Mouse (Mus musculus) gastrocnemius, adult 8-10 months (tissue): ENCODE measurements around the gene Trim6. TPM values are rescaled to one million over a fixed set of nuclear protein-coding genes. Genes with fewer than 3 reads are reported as not detected.
A peak's percentile ranks its signal among the peaks of the same experiment; 100 is the strongest.
"Not testable (repeated sequence)": the region's sequence is repeated elsewhere in the genome, so short reads cannot be mapped to it uniquely, and the experiment has no call there.

Experiments
- DNase-seq, 2 experiments: peaks; one replicate each; pipeline ENCODE4 v3.0.0; 2022; ENCODE audit warnings: low spot score in 2 of 2
- total RNA-seq, 4 experiments: library from RNA; stranded (reverse); gene quantifications; 2 replicates each; pipeline ENCODE4 v1.2.4; 2022

The Trim6 gene
- under 1 TPM; 0.19 to 0.99 (median 0.20) TPM for total RNA-seq

GRCm38 (mm10) chr7:104218701-104219569 lies at the start of gene Trim6:
TSS of gene Trim6 (plus strand) at chr7:104218793.
- DNase-seq: peak; percentile 32 to 44

- DNase-seq: no peak
Measured at GRCm38 (mm10) chr7:104169634-104170204, 48.9 kb upstream of the Trim6 start.

GRCm38 (mm10) chr7:104175085-104175484 lies 43.5 kb upstream of the Trim6 start:
- DNase-seq: no peak

GRCm38 (mm10) chr7:104178422-104179054 lies 40.1 kb upstream of the Trim6 start:
- DNase-seq: no peak

GRCm38 (mm10) chr7:104179074-104179473 lies 39.5 kb upstream of the Trim6 start:
- DNase-seq: no peak

GRCm38 (mm10) chr7:104183292-104183691 lies 35.3 kb upstream of the Trim6 start, which contains the start of gene Olfr648:
TSS of gene Olfr648 (minus strand) at chr7:104183392.
- no peak for DNase-seq

GRCm38 (mm10) chr7:104191275-104191674 lies 27.3 kb upstream of the Trim6 start:
- no peak for DNase-seq

- DNase-seq: no peak
Measured at GRCm38 (mm10) chr7:104195885-104196284, 22.7 kb upstream of the Trim6 start, which contains the start of gene Olfr649. TSS of gene Olfr649 (minus strand) at chr7:104195985.

- peak; percentile 8 to 34 for DNase-seq
Measured at GRCm38 (mm10) chr7:104199822-104200221, 18.8 kb upstream of the Trim6 start.

GRCm38 (mm10) chr7:104206197-104206596 lies 12.4 kb upstream of the Trim6 start:
- no peak for DNase-seq

GRCm38 (mm10) chr7:104216011-104216535 lies 2.5 kb upstream of the Trim6 start:
- DNase-seq: no peak

GRCm38 (mm10) chr7:104217881-104218280 lies 712 bp upstream of the Trim6 start:
- no peak for DNase-seq

- no peak for DNase-seq
Measured at GRCm38 (mm10) chr7:104231203-104231602, 12.6 kb downstream of the Trim6 start.

- no peak for DNase-seq
Measured at GRCm38 (mm10) chr7:104240857-104241256, 22.3 kb downstream of the Trim6 start.

- no peak for DNase-seq
Measured at GRCm38 (mm10) chr7:104243616-104244015, 25.0 kb downstream of the Trim6 start.

GRCm38 (mm10) chr7:104244287-104245181 lies 25.9 kb downstream of the Trim6 start, which contains the start of gene Trim34a:
TSS of gene Trim34a (plus strand) at chr7:104244457.
- peak; percentile 8 to 10 for DNase-seq

GRCm38 (mm10) chr7:104260380-104260779 lies 41.8 kb downstream of the Trim6 start:
- DNase-seq: not testable (repeated sequence)

GRCm38 (mm10) chr7:104265335-104265734 lies 46.7 kb downstream of the Trim6 start:
- DNase-seq: not testable (repeated sequence)

- DNase-seq: not testable (repeated sequence)
Measured at GRCm38 (mm10) chr7:104279361-104279760, 60.8 kb downstream of the Trim6 start.
